Mouse (Mus musculus): Measurements from ENCODE around the gene Tanc2. TPM values are rescaled to one million over a fixed set of nuclear protein-coding genes. Genes with fewer than 3 reads are reported as not detected.

Gene Tanc2
- polyA plus RNA-seq, 1 experiment from 2014 or later = 11.0 TPM

Other genes starting within 250 kb of the Tanc2 start
- not detected in 3 replicates for gene March10, start 133.3 kb upstream of the Tanc2 start, polyA plus RNA-seq (2018)

Measured in macrophage (primary cell).